Mouse (Mus musculus): ENCODE data around the gene Clk2. TPM values are rescaled to one million over a fixed set of nuclear protein-coding genes. Genes with fewer than 3 reads are reported as not detected.

Gene Clk2
- polyA plus RNA-seq, 1 experiment from 2014 or later: 26.5 TPM

- H3K27ac ChIP-seq (ENCODE audit: low read depth, low read length): no peak overlapping the region
- no peaks in the 10 kb centered on the region for H3K4me1 ChIP-seq (ENCODE audit: control insufficient read depth, insufficient read depth, low read length)
- H3K9me3 ChIP-seq (ENCODE audit: control insufficient read depth, low read length): no peaks in the 10 kb centered on the region
- DNase-seq (ENCODE audit: low spot score) (no peak), ATAC-seq (ENCODE audit: insufficient read depth, low FRiP score, low TSS enrichment) (no peak)
- no peak overlapping the region for H3K9ac ChIP-seq (ENCODE audit: low read length)
- no peak overlapping the region for H3K4me3 ChIP-seq (ENCODE audit: low read depth, low read length)
- no peaks in the 10 kb centered on the region; the same call in 1 of the 2 replicates for H3K27me3 ChIP-seq (ENCODE audit: control insufficient read depth, insufficient read depth, low read length)
- no peaks in the 10 kb centered on the region for H3K36me3 ChIP-seq (ENCODE audit: control insufficient read depth, insufficient read depth, low read length)
- H3K4me2 ChIP-seq (ENCODE audit: low read depth): no peak overlapping the region
- WGBS: 81% methylated on average over 7 of the region's 7 CpGs
Observed at GRCm38 (mm10) chr3:89133063-89133450, 31.5 kb upstream of the Clk2 start.

DNA sequence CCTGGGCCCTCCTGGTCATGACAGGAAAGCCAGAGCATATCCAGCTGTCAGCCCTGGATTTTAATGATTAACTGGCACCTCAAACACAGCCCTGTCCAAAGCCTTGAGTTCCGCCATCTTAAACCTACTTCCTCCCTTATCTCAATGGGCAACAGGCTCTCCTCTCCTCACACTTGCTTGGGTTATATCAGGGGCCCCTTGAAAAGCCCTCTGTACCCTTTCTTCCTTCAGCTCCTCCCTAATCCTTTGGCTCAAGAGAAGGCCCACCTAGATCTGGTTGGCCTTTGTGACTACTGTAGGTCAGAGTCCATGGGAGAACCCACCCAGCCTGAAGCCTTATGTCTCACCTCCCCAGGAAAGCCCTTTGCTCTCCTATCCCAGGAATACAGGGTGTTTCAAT is 30.8 kb upstream of the Clk2 start:
- no peaks in the 10 kb centered on the region for H3K4me1 ChIP-seq (ENCODE audit: control insufficient read depth, insufficient read depth, low read length)
- ATAC-seq (ENCODE audit: insufficient read depth, low FRiP score, low TSS enrichment) (no peak), DNase-seq (ENCODE audit: low spot score) (no peak)
- H3K9ac ChIP-seq (ENCODE audit: low read length): no peak overlapping the region
- no peak overlapping the region for H3K27ac ChIP-seq (ENCODE audit: low read depth, low read length)
- H3K4me3 ChIP-seq (ENCODE audit: low read depth, low read length): no peak overlapping the region
- WGBS: 96% methylated on average over 1 of the region's 1 CpGs
- H3K36me3 ChIP-seq (ENCODE audit: control insufficient read depth, insufficient read depth, low read length): no peaks in the 10 kb centered on the region
- H3K9me3 ChIP-seq (ENCODE audit: control insufficient read depth, low read length): no peaks in the 10 kb centered on the region
- H3K27me3 ChIP-seq (ENCODE audit: control insufficient read depth, insufficient read depth, low read length): no peaks in the 10 kb centered on the region; the same call in 1 of the 2 replicates
- H3K4me2 ChIP-seq (ENCODE audit: low read depth): no peak overlapping the region

DNA sequence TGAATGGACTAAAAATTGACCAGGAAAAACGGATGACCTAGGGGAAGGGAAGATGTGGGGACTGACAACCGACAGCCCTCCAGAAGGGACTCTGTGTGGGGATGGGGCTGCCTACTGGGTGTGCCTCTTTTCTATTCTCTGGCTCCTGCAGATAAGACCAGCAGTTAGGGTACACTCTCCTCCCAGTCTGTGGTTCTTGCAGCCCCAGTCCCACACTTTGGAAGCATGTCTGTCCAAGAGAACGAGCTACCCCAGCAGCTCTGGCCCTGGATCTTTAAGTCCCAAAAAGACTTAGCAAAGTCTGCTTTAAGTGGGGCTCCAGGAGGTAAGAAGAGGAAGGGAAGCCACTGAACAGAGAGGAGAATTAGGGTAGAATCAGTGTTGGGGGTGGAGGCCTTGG is 28.6 kb upstream of the Clk2 start, which contains the start of gene Pklr:
Gene Pklr (plus strand): TSS at position 185 of the 400 bp plus-strand sequence.
- Histone ChIP-seq H3K9ac (ENCODE audit: low read length) (peak within 1 kb of the TSS; percentile 10; the same call in 1 of the 2 replicates), H3K4me2 (ENCODE audit: low read depth) (no peak within 1 kb of the TSS), H3K27me3 (ENCODE audit: control insufficient read depth, insufficient read depth, low read length) (no peaks in the 10 kb centered on the region; the same call in 1 of the 2 replicates), H3K4me3 (ENCODE audit: low read depth, low read length) (no peak within 1 kb of the TSS), H3K9me3 (ENCODE audit: control insufficient read depth, low read length) (no peaks in the 10 kb centered on the region), H3K27ac (ENCODE audit: low read depth, low read length) (no peak within 1 kb of the TSS), H3K36me3 (ENCODE audit: control insufficient read depth, insufficient read depth, low read length) (no peaks in the 10 kb centered on the region), H3K4me1 (ENCODE audit: control insufficient read depth, insufficient read depth, low read length) (no peaks in the 10 kb centered on the region)
- WGBS: 60% methylated on average over 3 of the region's 3 CpGs
- no peak for DNase-seq (ENCODE audit: low spot score)
- no peak for ATAC-seq (ENCODE audit: insufficient read depth, low FRiP score, low TSS enrichment)

GRCm38 (mm10) chr3:89136365-89136764 is 28.2 kb upstream of the Clk2 start:
- Histone ChIP-seq H3K4me2 (ENCODE audit: low read depth) (no peak overlapping the region), H3K4me1 (ENCODE audit: control insufficient read depth, insufficient read depth, low read length) (no peaks in the 10 kb centered on the region), H3K9me3 (ENCODE audit: control insufficient read depth, low read length) (no peaks in the 10 kb centered on the region), H3K9ac (ENCODE audit: low read length) (peak overlapping the region; percentile 10; the same call in 1 of the 2 replicates), H3K27ac (ENCODE audit: low read depth, low read length) (no peak overlapping the region), H3K36me3 (ENCODE audit: control insufficient read depth, insufficient read depth, low read length) (no peaks in the 10 kb centered on the region), H3K27me3 (ENCODE audit: control insufficient read depth, insufficient read depth, low read length) (no peaks in the 10 kb centered on the region; the same call in 1 of the 2 replicates), H3K4me3 (ENCODE audit: low read depth, low read length) (no peak overlapping the region)
- DNase-seq (ENCODE audit: low spot score) (no peak), ATAC-seq (ENCODE audit: insufficient read depth, low FRiP score, low TSS enrichment) (no peak)
- WGBS: 35% methylated on average over 9 of the region's 9 CpGs

DNA sequence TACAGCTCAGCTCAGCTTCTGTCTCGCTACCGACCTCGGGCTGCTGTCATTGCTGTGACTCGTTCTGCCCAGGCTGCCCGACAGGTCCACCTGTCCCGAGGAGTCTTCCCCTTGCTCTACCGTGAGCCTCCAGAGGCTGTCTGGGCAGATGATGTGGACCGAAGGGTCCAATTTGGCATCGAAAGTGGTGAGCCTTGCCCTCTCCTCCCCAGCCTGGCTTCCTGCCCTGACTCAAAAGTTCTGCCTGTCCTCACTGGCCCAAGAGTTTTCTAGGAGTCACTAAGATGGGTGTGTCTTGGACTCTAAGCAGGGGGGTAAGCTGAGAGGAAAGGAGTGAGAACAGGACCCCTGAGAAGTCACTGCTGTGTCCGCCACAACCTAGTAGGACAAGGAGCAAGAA is 19.8 kb upstream of the Clk2 start:
- Histone ChIP-seq H3K27me3 (ENCODE audit: control insufficient read depth, insufficient read depth, low read length) (peaks cover 2% of the 10 kb centered on the region; the same call in 1 of the 2 replicates), H3K4me3 (ENCODE audit: low read depth, low read length) (no peak overlapping the region), H3K4me2 (ENCODE audit: low read depth) (no peak overlapping the region), H3K9ac (ENCODE audit: low read length) (no peak overlapping the region), H3K27ac (ENCODE audit: low read depth, low read length) (no peak overlapping the region), H3K9me3 (ENCODE audit: control insufficient read depth, low read length) (no peaks in the 10 kb centered on the region), H3K36me3 (ENCODE audit: control insufficient read depth, insufficient read depth, low read length) (no peaks in the 10 kb centered on the region), H3K4me1 (ENCODE audit: control insufficient read depth, insufficient read depth, low read length) (no peaks in the 10 kb centered on the region)
- WGBS: 86% methylated on average over 10 of the region's 10 CpGs
- no peak for ATAC-seq (ENCODE audit: insufficient read depth, low FRiP score, low TSS enrichment)
- DNase-seq (ENCODE audit: low spot score): no peak

DNA sequence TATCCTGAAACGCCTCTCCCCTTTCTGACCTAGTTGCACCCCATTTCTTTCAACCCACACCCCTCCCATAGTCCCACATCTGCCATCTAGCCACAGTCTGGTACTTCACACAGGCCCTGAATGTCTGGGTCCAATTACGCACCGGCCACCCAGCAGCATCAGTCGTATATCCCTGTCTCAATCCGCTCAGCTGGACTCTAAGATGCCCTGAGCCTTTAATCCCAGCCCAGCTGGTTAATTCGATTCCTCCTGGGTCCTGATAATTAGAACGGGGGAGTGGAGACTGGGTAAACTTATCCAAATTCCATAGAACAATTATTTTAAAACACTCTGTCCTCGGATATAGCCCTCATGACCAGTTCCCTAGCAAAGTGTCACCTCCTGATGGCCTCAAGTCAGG is 19.0 kb upstream of the Clk2 start:
- Histone ChIP-seq H3K27me3 (ENCODE audit: control insufficient read depth, insufficient read depth, low read length) (peaks cover 2% of the 10 kb centered on the region; the same call in 1 of the 2 replicates), H3K36me3 (ENCODE audit: control insufficient read depth, insufficient read depth, low read length) (no peaks in the 10 kb centered on the region), H3K9ac (ENCODE audit: low read length) (no peak overlapping the region), H3K9me3 (ENCODE audit: control insufficient read depth, low read length) (no peaks in the 10 kb centered on the region), H3K27ac (ENCODE audit: low read depth, low read length) (no peak overlapping the region), H3K4me2 (ENCODE audit: low read depth) (no peak overlapping the region), H3K4me1 (ENCODE audit: control insufficient read depth, insufficient read depth, low read length) (no peaks in the 10 kb centered on the region), H3K4me3 (ENCODE audit: low read depth, low read length) (no peak overlapping the region)
- ATAC-seq (ENCODE audit: insufficient read depth, low FRiP score, low TSS enrichment) (no peak), DNase-seq (ENCODE audit: low spot score) (no peak)
- 64% methylated on average over 8 of the region's 8 CpGs for WGBS

DNA sequence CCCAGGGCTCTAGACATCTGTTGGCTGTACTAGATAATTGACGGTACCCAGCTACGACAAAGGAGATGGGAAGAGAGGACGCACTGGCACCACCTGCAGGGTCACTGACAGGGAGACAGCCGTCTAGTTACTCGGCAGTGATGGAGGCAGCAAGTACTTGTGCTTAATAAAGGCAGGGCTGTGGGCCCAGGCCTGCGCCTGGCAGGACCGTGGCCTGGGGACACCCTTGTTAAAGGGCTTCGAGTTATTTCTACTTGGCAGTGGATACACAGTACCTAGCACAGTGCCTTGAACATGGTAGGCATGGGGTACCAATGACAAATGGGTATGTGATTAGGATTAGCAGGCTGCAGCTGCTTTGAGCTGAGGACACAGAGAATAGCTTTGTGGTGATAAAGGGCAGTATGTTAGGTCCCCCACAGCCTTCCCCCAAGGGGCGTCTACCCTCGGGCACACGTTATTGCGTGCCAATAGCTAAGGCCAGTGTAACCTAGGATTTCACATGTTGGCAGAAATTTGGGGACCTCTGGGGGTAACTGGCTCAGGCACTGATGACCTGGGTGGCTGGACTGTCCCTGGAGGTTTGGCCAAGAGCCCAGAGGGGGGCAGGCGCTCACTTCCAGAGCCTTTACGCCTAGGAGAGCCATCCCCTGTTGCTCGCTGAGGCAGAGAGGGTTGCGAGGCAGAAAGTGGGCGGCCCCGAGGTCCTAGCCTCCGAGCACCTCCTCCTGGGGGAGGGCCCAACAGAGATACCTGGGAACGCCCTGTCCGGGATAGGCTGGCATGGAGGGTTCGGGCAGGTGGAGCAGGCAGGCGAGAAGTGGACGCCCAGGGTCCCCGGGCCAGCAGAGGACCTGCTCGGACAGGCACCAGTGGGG is 17.3 kb upstream of the Clk2 start:
- H3K4me1 ChIP-seq (ENCODE audit: control insufficient read depth, insufficient read depth, low read length): no peaks in the 10 kb centered on the region
- H3K4me3 ChIP-seq (ENCODE audit: low read depth, low read length): no peak overlapping the region
- no peak for ATAC-seq (ENCODE audit: insufficient read depth, low FRiP score, low TSS enrichment)
- peak overlapping the region; percentile 32 for H3K4me2 ChIP-seq (ENCODE audit: low read depth)
- peaks cover 2% of the 10 kb centered on the region; the same call in 1 of the 2 replicates for H3K27me3 ChIP-seq (ENCODE audit: control insufficient read depth, insufficient read depth, low read length)
- H3K9ac ChIP-seq (ENCODE audit: low read length): peak overlapping the region; percentile 10; the same call in 1 of the 2 replicates
- H3K27ac ChIP-seq (ENCODE audit: low read depth, low read length): no peak overlapping the region
- WGBS: 25% methylated on average over 25 of the region's 26 CpGs
- no peak for DNase-seq (ENCODE audit: low spot score)
- no peaks in the 10 kb centered on the region for H3K9me3 ChIP-seq (ENCODE audit: control insufficient read depth, low read length)
- no peaks in the 10 kb centered on the region for H3K36me3 ChIP-seq (ENCODE audit: control insufficient read depth, insufficient read depth, low read length)

DNA sequence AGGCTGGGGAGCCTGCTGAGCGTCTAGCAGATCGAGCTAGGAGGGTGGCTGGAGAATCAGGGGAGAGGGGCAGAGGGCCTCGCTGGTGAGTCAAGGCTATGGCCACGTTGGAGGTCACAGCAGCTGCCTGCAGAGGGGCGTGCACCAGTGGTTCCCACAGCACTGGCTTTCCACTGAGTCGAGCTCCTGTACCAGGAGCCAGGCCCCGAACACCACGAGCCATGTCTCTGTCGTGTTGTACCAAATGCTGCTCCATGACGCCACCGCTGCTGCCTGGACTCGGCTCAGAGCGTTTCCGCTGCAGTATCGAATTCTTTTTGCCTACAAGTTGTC is 16.6 kb upstream of the Clk2 start:
- H3K4me2 ChIP-seq (ENCODE audit: low read depth): peak overlapping the region; percentile 32
- no peak overlapping the region for H3K27ac ChIP-seq (ENCODE audit: low read depth, low read length)
- no peak overlapping the region for H3K4me3 ChIP-seq (ENCODE audit: low read depth, low read length)
- no peaks in the 10 kb centered on the region for H3K36me3 ChIP-seq (ENCODE audit: control insufficient read depth, insufficient read depth, low read length)
- ATAC-seq (ENCODE audit: insufficient read depth, low FRiP score, low TSS enrichment) (no peak), DNase-seq (ENCODE audit: low spot score) (no peak)
- no peaks in the 10 kb centered on the region for H3K4me1 ChIP-seq (ENCODE audit: control insufficient read depth, insufficient read depth, low read length)
- H3K9ac ChIP-seq (ENCODE audit: low read length): no peak overlapping the region
- peaks cover 2% of the 10 kb centered on the region; the same call in 1 of the 2 replicates for H3K27me3 ChIP-seq (ENCODE audit: control insufficient read depth, insufficient read depth, low read length)
- H3K9me3 ChIP-seq (ENCODE audit: control insufficient read depth, low read length): no peaks in the 10 kb centered on the region
- 8% methylated on average over 15 of the region's 15 CpGs for WGBS

- Histone ChIP-seq H3K4me1 (ENCODE audit: control insufficient read depth, insufficient read depth, low read length) (no peaks in the 10 kb centered on the region), H3K9ac (ENCODE audit: low read length) (no peak overlapping the region), H3K4me3 (ENCODE audit: low read depth, low read length) (no peak overlapping the region), H3K4me2 (ENCODE audit: low read depth) (no peak overlapping the region), H3K9me3 (ENCODE audit: control insufficient read depth, low read length) (no peaks in the 10 kb centered on the region), H3K27me3 (ENCODE audit: control insufficient read depth, insufficient read depth, low read length) (peaks cover 2% of the 10 kb centered on the region; the same call in 1 of the 2 replicates), H3K36me3 (ENCODE audit: control insufficient read depth, insufficient read depth, low read length) (no peaks in the 10 kb centered on the region), H3K27ac (ENCODE audit: low read depth, low read length) (no peak overlapping the region)
- WGBS: 79% methylated on average over 14 of the region's 14 CpGs
- DNase-seq (ENCODE audit: low spot score) (no peak), ATAC-seq (ENCODE audit: insufficient read depth, low FRiP score, low TSS enrichment) (no peak)
Observed at GRCm38 (mm10) chr3:89148567-89148966, 16.0 kb upstream of the Clk2 start.
